Mouse (Mus musculus) MEL-GATA-1-ER (cell line): ENCODE measurements around the gene Wdtc1.

Experiments used
- DNase-seq: peaks from one replicate; pipeline ENCODE4 v3.0.0-alpha.2; 2012; ENCODE audit warnings: low read depth; ENCODE audit errors: extremely low read depth

Gene Wdtc1

GRCm38 (mm10) chr4:133282656-133283055, 70.6 kb downstream of the Wdtc1 start:
- no peak for DNase-seq

DNA sequence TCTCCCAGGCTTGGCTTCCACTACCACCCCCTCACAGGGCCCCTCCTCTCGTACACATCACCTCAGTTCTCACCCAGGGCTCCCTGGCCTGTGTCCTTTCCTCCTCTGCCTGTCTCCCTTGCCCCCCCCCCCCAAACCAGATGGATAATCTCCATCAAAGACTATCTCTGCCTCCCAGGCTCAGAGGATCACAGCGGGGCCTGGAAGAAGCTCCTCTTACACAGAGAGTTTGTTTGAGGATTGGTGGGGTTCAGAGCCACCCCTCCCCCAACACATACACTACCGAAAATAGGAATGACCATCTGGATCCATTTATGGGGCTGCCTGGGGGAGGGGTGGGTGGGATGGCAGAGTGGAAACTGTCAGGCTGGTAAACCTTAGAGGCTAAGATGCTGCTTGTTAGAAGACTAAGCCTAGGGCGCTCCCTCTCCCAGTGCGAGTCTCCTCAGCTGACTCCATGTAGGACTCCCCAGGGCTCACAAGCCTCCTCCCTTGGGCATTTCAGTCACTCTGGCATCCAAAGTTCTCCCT, 71.3 kb downstream of the Wdtc1 start:
- DNase-seq, result no peak

DNA sequence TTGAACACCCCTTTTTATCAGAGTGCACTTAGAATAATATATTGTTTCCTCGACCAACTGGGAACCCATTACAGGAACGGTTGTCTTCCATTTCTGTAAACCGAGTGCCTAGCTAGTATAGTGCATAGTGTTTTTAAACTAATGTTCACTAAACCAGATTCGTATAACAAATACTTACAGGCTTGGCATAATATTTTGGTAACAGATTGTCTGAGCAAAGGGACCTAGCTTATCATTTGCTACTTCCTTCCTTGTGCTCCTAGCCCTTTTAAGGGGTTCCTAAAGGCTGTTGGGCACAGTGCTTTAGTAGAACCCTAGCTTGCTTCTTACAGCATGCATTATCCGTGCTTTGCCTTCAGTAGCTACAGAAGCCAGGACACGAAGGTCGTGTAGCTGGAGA, 71.8 kb downstream of the Wdtc1 start:
- peak; percentile 36 for DNase-seq

- no peak for DNase-seq
These were observed 74.8 kb downstream of the Wdtc1 start for GRCm38 (mm10) chr4:133278482-133278881.

- no peak for DNase-seq
These were observed 75.2 kb downstream of the Wdtc1 start for GRCm38 (mm10) chr4:133278067-133278466.

GRCm38 (mm10) chr4:133277104-133278026, 75.9 kb downstream of the Wdtc1 start, which contains the start of gene Tmem222:
TSS of gene Tmem222 (minus strand) at chr4:133277792.
- DNase-seq, result peak; percentile 87

- DNase-seq, result no peak
These were observed 82.4 kb downstream of the Wdtc1 start for GRCm38 (mm10) chr4:133270929-133271328.

DNA sequence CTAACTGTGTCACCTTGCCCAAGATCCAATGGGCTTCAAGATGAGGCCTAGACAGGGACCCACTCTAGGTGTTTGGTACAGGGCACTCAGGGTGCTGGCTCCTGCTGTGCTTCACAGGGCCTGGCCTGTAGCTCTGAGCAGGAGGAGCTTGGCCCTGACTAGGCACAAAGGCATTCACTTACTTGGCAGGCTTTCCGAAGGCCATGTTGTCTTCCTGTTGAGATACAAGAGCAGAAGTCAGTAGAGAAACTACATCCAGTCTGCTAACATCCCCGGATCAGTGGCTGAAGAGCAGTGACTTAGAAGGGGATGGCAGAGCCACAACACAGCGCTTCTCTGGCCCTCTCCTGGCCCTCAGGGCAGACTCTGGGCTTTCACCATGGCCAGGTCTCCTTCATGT, 83.7 kb downstream of the Wdtc1 start:
- DNase-seq, result no peak

DNA sequence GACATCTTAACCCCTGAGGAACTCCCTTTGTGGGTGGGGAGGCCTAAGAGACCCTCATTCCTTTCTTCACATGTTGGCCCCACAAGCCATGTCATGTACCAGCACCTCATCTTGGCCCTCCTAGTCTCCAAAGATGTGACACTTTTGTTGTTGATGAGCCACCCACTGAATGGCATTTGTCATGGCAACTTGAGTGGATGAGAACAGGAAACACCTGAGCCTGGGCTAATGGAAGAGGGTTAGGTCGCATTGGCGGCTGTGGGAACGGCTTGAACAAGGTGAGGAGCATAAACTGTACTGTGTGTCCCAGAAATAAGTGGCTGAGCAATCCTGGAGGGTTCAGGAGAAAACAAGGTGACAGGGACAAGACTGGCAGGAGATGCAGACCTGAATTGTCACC, 84.3 kb downstream of the Wdtc1 start:
- no peak for DNase-seq

- DNase-seq, result no peak
These were observed 86.9 kb downstream of the Wdtc1 start for GRCm38 (mm10) chr4:133266248-133266880.

DNA sequence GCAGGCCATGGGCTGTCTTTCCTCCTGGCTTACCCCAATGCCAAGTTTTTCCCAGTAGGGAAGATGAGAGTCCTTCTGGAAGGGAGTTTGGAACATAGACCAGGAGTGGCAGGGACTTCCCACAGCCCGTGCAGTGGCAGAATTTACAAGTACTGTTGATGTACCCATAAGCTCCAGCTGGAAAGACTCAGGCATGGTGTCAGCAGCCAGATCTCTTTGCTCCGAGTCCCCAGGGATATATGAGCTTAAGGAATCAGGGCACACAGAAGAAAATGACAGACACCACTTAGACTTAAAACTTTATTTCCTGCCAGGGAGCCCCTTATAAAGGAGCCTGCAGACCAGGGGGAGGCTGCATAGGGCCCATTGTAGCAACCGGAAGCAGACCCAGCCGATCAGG, 87.5 kb downstream of the Wdtc1 start:
- DNase-seq, result no peak

- DNase-seq, result no peak
These were observed 88.0 kb downstream of the Wdtc1 start for GRCm38 (mm10) chr4:133265297-133265696.

DNA sequence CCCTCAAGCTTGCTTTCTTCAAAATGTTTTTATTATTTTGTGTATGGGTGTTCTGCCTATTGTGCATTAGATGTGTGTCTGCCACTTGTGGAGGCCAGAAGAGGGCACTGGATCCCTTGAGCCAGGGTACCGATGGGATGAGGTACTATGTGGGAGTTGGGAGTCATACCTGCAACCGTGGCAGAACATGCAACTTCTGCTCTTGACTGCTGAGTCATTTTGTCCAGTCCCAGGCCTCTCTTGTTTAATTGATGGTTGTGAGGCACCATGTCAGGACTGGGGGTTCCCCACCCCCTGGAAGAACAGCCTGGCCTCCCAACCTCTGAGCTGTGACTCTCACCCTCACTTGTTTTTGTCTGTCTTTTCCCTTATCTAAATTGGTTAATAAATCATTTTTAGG, 88.7 kb downstream of the Wdtc1 start:
- DNase-seq, result no peak

DNA sequence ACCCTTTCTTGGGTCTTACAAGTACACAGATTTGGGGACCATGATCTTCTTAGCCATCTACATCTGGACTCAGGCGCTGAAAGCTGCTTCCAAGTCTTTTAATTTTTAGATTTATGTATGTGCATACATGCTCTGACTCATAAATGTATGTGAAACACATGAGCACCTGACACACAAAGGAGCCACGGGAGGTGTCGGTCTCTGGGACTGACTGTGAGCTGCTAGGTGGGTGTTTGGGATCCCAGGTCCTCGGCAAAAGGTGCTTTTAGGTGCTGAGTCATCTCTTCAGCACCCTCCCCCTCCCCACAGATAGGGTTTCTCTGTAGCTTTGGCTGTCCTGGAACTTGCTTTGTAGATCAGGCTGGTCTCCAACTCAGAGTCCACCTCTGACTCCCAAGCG, 89.5 kb downstream of the Wdtc1 start:
- DNase-seq, result no peak

GRCm38 (mm10) chr4:133262882-133263281, 90.4 kb downstream of the Wdtc1 start, which contains the start of gene Sytl1:
TSS of gene Sytl1 (minus strand) at chr4:133263113.
- no peak for DNase-seq

DNA sequence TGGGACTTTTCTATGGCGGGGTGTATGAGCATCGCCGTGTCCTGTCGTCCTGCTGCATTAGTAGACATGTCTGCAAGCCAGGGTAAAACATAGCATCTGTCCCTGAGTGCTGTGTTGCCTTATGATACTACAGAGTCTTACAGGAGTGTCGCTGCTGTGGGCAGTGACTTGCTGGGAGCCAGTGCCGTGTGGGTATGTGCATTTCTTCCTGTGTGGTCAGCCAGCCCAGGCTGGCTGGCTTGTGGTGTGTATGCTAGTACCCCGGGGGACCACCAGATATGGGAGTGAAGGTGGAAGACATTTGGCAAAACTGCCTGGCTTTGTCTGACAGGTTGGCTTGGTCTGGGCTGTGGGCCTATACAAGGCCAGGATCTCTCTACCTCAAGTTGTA, 90.9 kb downstream of the Wdtc1 start:
- DNase-seq, result no peak

DNA sequence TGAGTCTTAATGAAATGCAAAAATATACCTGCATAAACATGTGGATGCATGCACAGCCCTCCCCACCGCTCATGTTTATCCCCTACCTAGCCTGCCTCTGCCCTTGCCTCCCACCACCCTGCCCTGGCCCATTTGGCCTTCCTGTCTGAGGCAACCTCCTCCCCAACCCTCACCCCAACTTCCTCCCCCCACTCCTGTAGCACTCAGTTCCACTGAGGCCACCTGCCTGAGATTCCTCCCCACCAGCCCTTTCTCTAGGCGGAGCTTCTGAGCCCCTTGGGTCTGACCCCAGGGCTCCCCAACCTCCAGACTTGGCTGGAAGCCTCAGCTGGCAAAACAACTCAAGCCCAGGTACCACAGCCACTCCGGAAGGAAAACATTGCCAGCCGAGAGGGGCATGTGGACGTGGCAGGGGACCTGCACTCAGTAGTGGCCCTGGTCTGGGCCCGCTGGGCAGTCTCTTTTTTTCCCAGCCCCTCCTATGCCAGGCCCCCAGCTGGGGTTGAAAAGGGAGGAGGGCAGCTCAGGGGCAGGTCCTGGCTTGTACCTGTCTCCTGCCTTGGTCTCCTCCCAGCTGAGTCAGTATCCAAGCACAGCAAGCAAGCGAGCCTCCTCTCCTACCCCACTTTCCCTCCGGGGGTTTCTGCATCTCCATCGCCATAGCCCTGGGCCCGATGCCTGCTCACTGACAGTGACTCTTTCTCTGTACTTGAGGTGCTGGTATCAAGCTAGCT, 91.5 kb downstream of the Wdtc1 start:
- DNase-seq, result no peak

DNA sequence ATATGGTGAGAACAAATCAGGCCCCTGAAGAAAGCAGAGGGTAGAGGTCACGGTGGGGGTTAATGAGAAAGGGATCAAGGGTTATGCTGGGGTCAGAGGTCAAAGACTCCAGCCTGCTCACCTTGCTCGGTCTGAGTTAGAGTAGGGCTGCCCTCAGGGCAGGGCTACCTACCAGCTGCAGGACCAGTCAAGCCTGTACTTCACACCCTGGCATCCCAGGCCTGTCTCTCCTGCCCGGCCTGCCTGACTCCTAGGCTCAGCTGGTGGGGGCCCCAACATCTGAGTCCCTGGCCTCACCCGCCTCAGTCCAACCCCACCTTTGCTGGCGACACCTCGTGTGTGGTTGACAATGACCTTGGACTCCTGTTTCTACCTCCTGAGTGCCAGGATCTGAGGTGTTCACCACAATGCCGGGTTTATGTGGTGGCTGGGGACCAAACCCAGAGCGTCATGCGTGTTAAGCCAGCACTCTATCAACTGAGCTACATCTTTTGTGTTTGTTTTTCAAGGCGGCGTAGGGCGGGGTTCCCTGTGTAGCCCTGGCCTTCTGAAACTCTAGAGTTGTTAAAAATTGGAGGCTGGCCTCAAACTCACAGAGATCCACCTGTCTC, 95.4 kb downstream of the Wdtc1 start:
- DNase-seq, result no peak

DNA sequence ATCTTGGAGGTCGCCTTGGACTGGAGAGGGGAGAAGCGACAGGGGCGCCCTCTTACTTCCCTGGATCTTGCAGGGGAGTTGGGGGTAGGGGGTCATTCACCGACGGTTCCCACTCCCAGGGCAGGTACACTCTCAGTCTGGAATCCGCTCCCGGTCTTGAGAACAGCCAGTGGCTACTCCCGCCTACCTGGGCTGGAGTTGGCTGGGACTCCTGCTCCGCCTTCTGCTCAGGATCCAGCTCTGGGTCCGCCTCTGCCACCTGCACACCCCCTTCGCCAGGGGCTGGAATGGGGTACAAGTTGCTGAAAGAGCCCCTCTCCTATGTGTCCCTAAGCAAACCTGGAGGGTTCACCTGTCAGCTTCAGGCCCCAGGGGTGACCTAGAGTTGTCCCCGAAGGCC, 96.1 kb downstream of the Wdtc1 start:
- DNase-seq, result no peak

GRCm38 (mm10) chr4:133256820-133257219, 96.5 kb downstream of the Wdtc1 start:
- no peak for DNase-seq

DNA sequence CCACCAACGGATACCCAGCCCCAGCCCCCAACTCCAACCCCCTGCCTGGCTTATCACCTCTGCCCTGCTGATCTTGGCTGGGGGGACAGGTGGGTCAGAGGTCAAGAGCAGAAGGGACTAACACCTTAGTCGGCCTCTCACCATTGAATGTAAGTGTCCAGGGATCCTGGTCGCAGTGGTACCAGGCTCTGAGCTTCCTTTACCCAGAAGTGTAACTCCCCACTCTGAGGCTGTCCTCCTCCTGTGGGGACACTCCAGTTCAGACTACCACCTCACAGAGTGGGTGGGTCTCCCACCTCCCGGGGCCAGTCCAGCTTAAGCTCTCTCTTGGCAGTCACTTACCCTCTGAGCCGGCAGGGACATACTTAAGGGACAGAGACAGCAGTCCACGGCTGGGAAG, 97.9 kb downstream of the Wdtc1 start:
- no peak for DNase-seq
